Mouse (Mus musculus): ENCODE results near the gene Arhgef28.

Arhgef28 gene

DNA sequence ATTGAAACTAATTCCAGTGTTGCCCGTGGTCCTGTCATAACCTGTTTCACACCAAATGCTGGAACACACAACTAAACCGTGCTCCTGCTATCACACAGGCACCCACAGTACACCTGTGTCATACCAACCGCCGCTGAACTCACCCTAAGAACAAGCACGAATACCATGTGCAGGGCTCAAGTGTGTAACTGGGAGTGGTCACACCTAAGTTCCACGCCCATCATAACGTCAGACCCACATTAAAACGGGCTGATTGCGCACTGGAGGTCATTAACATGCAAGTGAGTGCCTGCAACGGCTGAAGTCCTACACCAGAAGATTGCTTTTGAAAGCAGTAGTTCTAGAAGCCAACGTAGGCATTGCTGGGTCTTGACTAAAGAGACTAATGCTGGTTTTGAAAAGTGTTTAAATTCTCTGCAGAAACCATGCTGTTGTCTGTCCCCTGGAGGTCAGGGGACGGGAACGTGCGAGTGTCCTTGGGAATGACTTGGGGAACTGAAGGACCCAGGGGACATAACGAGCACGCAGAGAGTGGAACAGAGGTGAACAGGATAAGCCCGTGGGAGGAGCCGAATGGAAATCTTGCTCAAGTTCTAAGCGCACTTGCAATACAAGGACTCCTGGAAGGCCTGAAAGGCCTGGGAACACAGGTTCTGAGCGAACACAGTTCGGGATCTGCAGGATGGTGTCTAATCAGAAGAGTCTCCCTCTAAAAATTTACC lies 22.9 kb downstream of the Arhgef28 start:
- ATAC-seq (ENCODE audit: low TSS enrichment): no peak

GRCm38 (mm10) chr13:98182330-98182729 lies 23.9 kb downstream of the Arhgef28 start:
- peak; percentile 66 for ATAC-seq (ENCODE audit: low TSS enrichment)

DNA sequence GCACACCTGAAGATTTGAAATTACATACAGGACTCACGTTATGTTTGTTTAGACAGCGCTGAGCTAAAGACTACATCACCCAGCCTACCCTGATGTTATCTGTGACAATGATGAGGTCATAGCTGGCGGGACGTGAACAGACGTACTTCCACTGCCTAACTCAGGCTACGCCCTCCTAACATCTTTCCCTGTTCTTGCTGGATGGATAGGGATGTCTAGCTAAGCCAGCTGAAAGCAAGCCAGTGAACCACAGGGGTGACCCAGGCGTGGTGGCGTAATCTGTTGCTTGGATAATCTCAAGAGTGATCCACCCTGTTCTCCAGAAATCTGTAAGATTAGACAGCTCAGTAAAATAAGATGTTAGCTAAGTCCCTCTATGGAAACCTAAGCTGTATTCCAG lies 25.6 kb downstream of the Arhgef28 start:
- no peak for ATAC-seq (ENCODE audit: low TSS enrichment)

GRCm38 (mm10) chr13:98175323-98176007 lies 30.8 kb downstream of the Arhgef28 start:
- ATAC-seq (ENCODE audit: low TSS enrichment): no peak

DNA sequence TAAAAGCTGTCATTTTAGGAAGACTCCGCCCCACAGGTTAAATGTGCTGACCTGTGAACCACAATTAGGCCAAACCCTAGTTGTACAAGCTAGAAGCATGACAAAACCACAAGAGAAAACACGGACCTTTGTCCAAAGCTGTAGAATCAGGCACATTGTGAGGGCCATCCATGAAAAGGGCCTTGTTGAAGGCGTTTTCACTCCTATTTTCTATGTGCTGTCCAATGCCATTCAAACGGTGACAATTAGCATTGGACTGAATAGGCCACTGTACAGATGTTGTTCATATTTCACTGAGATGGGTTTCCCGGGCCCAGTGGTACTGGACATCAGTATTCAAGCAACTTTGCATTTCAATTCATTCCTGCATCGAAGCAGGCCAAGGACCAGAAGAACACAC lies 33.2 kb downstream of the Arhgef28 start:
- ATAC-seq (ENCODE audit: low TSS enrichment): peak; percentile 45; the same call in 1 of the 2 replicates

- ATAC-seq (ENCODE audit: low TSS enrichment): no peak
These were observed 33.9 kb downstream of the Arhgef28 start for GRCm38 (mm10) chr13:98172365-98172764.

- ATAC-seq (ENCODE audit: low TSS enrichment): peak; percentile 81
These were observed 34.5 kb downstream of the Arhgef28 start for GRCm38 (mm10) chr13:98171706-98172105.

DNA sequence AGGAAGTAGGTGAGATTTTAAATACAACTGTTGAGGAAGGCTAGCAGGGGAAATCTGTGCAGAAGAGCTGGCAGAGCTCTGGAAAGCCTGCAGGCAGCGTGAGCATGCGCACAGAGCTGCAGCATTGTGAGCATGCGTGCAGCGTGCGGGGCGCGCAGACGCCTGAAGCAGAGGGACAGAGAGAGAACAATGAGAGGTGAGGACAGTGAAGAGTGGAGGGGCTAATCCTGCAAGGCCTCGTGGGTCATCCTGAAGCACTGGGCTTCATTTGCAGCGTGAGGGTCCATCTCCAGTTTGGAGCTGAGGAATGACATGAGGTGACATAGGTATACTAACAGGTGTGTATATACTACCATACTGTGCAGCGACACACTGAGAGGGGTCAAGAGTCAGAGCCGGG lies 35.0 kb downstream of the Arhgef28 start:
- peak; percentile 91 for ATAC-seq (ENCODE audit: low TSS enrichment)

DNA sequence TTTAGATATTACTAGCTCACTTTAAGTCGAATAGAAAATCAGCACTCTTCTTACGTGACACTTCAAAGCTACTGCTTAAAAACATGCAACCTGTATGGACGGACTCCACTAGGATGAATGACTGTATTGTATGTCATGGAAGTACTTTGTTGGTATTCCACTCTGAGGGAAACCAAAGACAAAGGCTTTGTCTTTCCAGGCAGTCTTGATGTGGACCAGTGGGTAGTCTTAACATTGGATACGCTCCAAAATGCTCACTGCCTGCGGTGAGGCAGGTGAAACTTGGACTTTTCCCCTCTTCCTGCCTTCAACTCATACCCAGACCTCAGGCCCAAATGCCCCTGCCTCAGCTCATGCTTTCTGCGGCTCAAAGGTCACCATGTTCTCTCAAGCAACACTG lies 41.4 kb downstream of the Arhgef28 start:
- ATAC-seq (ENCODE audit: low TSS enrichment): no peak

GRCm38 (mm10) chr13:98161496-98161895 lies 44.7 kb downstream of the Arhgef28 start:
- ATAC-seq (ENCODE audit: low TSS enrichment): no peak

DNA sequence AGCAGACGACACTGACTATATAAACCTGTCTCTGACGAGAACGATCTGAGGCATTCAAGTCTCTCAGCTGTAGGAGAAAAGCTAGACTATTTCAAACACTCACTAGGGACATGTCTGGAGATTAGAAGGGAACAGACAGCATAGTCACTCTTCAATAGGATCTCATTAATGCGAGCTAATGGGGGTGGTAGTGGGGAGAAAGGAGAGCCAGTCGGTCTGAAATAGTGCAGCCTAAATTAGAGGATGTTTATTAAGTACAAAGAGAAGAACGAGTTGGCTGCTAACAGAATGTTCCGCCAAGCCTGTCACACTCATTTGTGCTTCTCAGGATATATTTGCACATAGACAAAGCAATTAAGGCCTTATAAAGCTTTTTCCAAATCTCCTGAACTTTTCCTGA lies 49.6 kb downstream of the Arhgef28 start:
- ATAC-seq (ENCODE audit: low TSS enrichment): peak; percentile 57; the same call in 1 of the 2 replicates

DNA sequence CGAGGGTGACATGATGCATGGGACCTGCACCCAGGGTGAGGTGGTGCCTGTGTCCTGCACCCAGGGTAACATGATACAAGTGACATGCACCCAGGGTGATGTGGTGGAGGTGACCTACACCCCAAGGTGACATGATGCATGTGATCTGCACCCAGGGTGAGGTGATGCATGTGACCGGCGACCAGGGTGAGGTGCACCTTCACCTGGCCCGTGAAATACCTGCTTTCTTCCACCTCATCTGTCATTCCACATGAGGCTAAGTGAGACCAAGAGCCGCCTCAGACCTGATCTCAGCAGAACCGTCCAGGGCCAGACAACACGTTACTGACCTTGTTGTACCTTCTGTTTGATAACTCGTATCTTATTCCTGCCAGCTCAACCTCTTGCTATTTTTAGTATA lies 53.5 kb downstream of the Arhgef28 start:
- ATAC-seq (ENCODE audit: low TSS enrichment): no peak

DNA sequence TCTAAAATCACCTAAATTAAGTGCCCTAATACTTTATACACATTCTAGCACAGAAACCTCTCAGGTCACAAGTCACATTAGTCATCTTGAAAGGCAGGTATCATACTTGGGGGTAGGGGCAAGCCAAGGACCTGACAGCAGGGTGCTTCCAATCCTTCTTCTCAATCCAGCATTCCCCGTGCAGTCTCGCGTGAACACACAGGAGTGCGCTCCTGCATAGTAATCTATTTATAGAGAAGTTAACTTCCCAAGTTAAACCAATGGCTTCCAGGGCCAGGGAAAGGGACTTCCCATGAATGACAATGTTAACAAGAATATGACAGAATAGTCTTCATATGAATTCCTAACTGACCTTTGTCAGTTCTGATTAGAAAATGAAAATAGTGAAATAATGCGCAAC lies 58.7 kb downstream of the Arhgef28 start:
- ATAC-seq (ENCODE audit: low TSS enrichment): no peak

DNA sequence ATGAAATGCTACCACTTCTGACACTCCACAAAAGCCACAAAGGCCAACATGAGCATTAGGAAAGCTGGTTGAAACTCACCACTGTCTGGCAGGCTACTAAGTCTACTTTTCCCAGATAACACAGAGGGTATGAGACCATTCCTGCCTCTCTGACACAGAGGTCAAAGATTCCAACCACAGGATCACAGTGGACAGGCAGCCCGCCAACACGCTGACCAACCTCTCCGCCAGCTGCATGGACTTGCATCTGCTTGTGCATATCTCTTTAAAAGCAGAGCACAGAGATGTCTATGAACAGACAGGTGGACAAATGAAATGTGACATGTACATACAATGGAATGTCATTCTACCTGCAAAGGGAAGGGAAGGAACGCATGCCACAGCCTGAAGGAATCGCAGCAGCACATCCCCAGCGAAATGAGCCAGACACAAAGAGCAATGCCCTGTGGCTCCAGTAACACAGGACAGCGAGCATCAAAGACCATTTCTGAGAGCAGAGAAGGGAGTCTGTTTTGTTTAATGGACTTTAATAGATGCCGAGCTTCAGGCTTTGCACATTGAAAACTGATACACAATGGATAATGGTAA lies 59.6 kb downstream of the Arhgef28 start:
- no peak for ATAC-seq (ENCODE audit: low TSS enrichment)

- ATAC-seq (ENCODE audit: low TSS enrichment): no peak
These were observed 60.9 kb downstream of the Arhgef28 start for GRCm38 (mm10) chr13:98145310-98145709.

GRCm38 (mm10) chr13:98143000-98143399 lies 63.2 kb downstream of the Arhgef28 start:
- ATAC-seq (ENCODE audit: low TSS enrichment): no peak

DNA sequence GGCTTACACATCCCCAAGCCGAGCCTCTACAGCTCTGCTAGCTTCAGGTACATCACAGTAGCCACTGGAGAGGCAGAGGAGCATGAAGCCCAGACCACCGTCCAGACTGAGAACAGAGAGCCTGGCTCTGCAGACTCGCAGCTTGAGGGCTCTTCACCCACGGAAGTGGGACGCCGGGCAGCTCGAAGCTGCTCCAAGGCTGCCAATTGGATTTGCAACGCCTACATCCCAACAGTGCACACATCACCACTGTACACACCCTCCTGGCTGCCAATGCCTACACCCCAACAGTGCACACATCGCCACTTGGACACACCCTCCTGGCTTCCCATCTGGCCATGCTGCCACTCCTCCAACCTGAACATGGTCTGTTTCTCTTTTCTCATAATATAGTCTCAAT lies 65.6 kb downstream of the Arhgef28 start:
- ATAC-seq (ENCODE audit: low TSS enrichment): peak; percentile 89

DNA sequence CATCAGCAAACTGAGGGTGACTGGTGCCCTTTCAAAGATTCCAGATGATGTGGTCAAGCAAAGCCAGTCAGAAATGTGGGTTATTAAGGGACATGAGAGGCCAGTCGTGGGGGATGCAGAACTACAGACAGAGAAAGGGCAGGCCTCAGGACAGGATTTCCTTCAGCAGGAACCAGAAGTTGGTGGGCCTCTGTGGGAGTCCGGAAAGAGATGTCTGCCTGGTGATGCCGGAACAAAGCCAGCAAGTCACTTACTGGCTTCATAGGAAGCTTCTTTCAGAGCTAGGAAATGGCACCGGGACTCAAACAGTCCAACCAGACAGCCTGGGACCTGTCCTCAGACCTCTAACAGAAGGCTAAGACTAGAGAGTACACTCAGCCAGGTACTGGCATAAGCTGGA lies 67.5 kb downstream of the Arhgef28 start:
- no peak for ATAC-seq (ENCODE audit: low TSS enrichment)

- peak; percentile 53 for ATAC-seq (ENCODE audit: low TSS enrichment)
These were observed 70.2 kb downstream of the Arhgef28 start for GRCm38 (mm10) chr13:98135890-98136555.

DNA sequence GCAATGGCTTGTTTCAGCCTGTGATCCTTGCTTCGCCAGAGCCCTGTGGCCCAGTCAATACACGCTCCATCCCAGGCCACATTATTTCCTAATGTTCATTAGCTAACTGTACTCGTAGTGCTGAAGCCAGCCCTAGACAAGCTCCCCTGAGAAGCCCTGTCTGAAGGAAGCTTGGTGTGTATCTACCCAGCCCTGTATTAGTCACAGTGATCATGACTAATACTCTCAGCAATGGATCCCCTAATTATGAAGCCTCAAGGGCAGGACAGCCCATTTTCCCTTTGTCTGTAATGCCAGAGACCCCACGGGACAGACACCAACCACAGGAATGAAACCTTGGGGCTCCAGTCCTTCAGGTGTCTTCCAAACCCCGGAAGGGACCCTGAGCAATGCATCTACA lies 73.3 kb downstream of the Arhgef28 start:
- ATAC-seq (ENCODE audit: low TSS enrichment): no peak

- no peak for ATAC-seq (ENCODE audit: low TSS enrichment)
These were observed 74.0 kb downstream of the Arhgef28 start for GRCm38 (mm10) chr13:98132264-98132663.

DNA sequence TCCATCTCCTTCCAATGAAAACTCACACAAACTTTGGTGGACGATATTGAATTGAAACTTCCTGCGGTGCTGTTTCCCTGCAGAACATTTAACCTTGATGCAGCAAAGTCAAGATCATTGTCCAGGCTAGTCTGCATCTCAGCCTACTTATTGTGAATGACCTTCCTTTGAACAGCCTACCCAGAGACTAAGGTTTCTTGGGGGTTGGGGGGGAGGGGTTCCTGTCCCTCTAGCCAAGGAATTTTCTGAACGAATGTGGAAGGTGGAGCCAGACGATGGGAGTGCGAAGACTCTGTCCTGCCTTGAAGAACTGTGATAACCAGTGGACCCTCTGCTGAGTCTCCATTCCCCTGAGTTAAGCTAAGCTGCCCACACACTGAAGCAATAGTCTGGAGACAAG lies 80.6 kb downstream of the Arhgef28 start:
- no peak for ATAC-seq (ENCODE audit: low TSS enrichment)
